Mouse (Mus musculus) neural tube, embryonic 15.5 days (tissue): ENCODE data around the gene 4933405L10Rik. TPM values are rescaled to one million over a fixed set of nuclear protein-coding genes. Genes with fewer than 3 reads are reported as not detected.

Experiments
- ATAC-seq: fragments of 200-750 bp; cut with Nextera tagmentation; 2 replicates; pipeline ENCODE4 v1.8.0; 2017; ENCODE audit warnings: mild to moderate bottlenecking, moderate TSS enrichment, moderate library complexity; ENCODE audit not compliant: low FRiP score
- H3K27ac ChIP-seq: fragments of 300-500 bp; sonication (generic); replicated peaks from 2 replicates; pipeline ENCODE4 v1.5.1; 2015; ENCODE audit warnings: mild to moderate bottlenecking, inconsistent platforms
- H3K27me3 ChIP-seq: fragments of 300-500 bp; sonication (generic); replicated peaks from 2 replicates; pipeline ENCODE4 v1.6.1; 2015; ENCODE audit warnings: inconsistent platforms
- H3K36me3 ChIP-seq: fragments of 300-500 bp; sonication (generic); 2 replicates; pipeline ENCODE4 v1.6.1; 2015; ENCODE audit warnings: inconsistent platforms
- H3K4me1 ChIP-seq: fragments of 300-500 bp; sonication (generic); 2 replicates; pipeline ENCODE4 v1.6.1; 2015; ENCODE audit warnings: inconsistent platforms
- H3K4me2 ChIP-seq: fragments of 300-500 bp; sonication (generic); 2 replicates; pipeline ENCODE4 v1.6.1; 2015; ENCODE audit warnings: inconsistent platforms, mild to moderate bottlenecking, moderate library complexity
- H3K4me3 ChIP-seq: fragments of 300-500 bp; sonication (generic); replicated peaks from 2 replicates; pipeline ENCODE4 v1.5.1; 2015; ENCODE audit warnings: mild to moderate bottlenecking, inconsistent platforms
- H3K9ac ChIP-seq: fragments of 300-500 bp; sonication (generic); replicated peaks from 2 replicates; pipeline ENCODE4 v1.6.1; 2015; ENCODE audit warnings: mild to moderate bottlenecking, inconsistent platforms
- H3K9me3 ChIP-seq: fragments of 300-500 bp; sonication (generic); replicated peaks from 2 replicates; pipeline ENCODE4 v1.6.1; 2016; ENCODE audit warnings: inconsistent platforms
- WGBS: fragments of 180-500 bp; shearing (Covaris S2); methylation state at CpG from one replicate; pipeline ENCODE4 v1.1.7; 2015; ENCODE audit warnings: mixed read lengths; 5-methylcytosine and 5-hydroxymethylcytosine counted together
- polyA plus RNA-seq: library from polyadenylated mRNA; unstranded; fragments of >200 nt; fragmentation: Nextera tagmentation; extraction: Ambion mirVana; gene quantifications from 2 replicates; pipeline ENCODE4 v1.2.1, GENCODE M21; 2015

Gene 4933405L10Rik
- polyA plus RNA-seq, 1 experiment from 2014 or later = 0.35 TPM

- Histone ChIP-seq H3K27me3 (no peaks in the 10 kb centered on the region), H3K4me2 (peak overlapping the region; percentile 96), H3K36me3 (peaks cover 25% of the 10 kb centered on the region), H3K9ac (0 out of 2 replicates have a peak overlapping the region, but pooled peaks have one; percentile 14), H3K9me3 (no peaks in the 10 kb centered on the region), H3K4me1 (peaks cover 47% of the 10 kb centered on the region), H3K27ac (no peak overlapping the region), H3K4me3 (0 out of 2 replicates have a peak overlapping the region, but pooled peaks have one; percentile 73)
- ATAC-seq = no peak
- WGBS = 94% methylated on average over 24 of the region's 24 CpGs
Observed at GRCm38 (mm10) chr8:105702731-105703415, 4.6 kb upstream of the 4933405L10Rik start.

- Histone ChIP-seq H3K9me3 (no peaks in the 10 kb centered on the region), H3K4me3 (no peak overlapping the region), H3K36me3 (peaks cover 16% of the 10 kb centered on the region), H3K4me1 (peaks cover 51% of the 10 kb centered on the region), H3K27ac (no peak overlapping the region), H3K27me3 (no peaks in the 10 kb centered on the region), H3K9ac (no peak overlapping the region), H3K4me2 (no peak overlapping the region)
- no peak for ATAC-seq
- 94% methylated on average over 34 of the region's 34 CpGs for WGBS
Observed at GRCm38 (mm10) chr8:105704146-105704812, 3.2 kb upstream of the 4933405L10Rik start.

- Histone ChIP-seq H3K27me3 (no peaks in the 10 kb centered on the region), H3K4me2 (no peak overlapping the region), H3K4me1 (peaks cover 44% of the 10 kb centered on the region), H3K9me3 (no peaks in the 10 kb centered on the region), H3K27ac (no peak overlapping the region), H3K9ac (no peak overlapping the region), H3K36me3 (peaks cover 16% of the 10 kb centered on the region), H3K4me3 (no peak overlapping the region)
- no peak for ATAC-seq
- 96% methylated on average over 6 of the region's 6 CpGs for WGBS
Observed at GRCm38 (mm10) chr8:105704955-105705354, 2.5 kb upstream of the 4933405L10Rik start.

- no peaks in the 10 kb centered on the region for H3K9me3 ChIP-seq
- peak overlapping the region; percentile 99; the same call in 1 of the 2 replicates for H3K4me2 ChIP-seq
- ATAC-seq = no peak
- H3K27me3 ChIP-seq = no peaks in the 10 kb centered on the region
- H3K4me1 ChIP-seq = peaks cover 38% of the 10 kb centered on the region
- WGBS = 83% methylated on average over 12 of the region's 12 CpGs
- no peak overlapping the region for H3K27ac ChIP-seq
- H3K9ac ChIP-seq = no peak overlapping the region
- peaks cover 16% of the 10 kb centered on the region for H3K36me3 ChIP-seq
- H3K4me3 ChIP-seq = no peak overlapping the region
Observed at GRCm38 (mm10) chr8:105706426-105706825, 1.0 kb upstream of the 4933405L10Rik start.

GRCm38 (mm10) chr8:105708675-105709074, 1.2 kb downstream of the 4933405L10Rik start:
- H3K9me3 ChIP-seq = no peaks in the 10 kb centered on the region
- no peak overlapping the region for H3K4me2 ChIP-seq
- H3K4me3 ChIP-seq = 0 out of 2 replicates have a peak overlapping the region, but pooled peaks have one; percentile 81
- H3K27me3 ChIP-seq = no peaks in the 10 kb centered on the region
- peaks cover 20% of the 10 kb centered on the region for H3K4me1 ChIP-seq
- no peak overlapping the region for H3K9ac ChIP-seq
- no peak overlapping the region for H3K27ac ChIP-seq
- WGBS = 97% methylated on average over 8 of the region's 8 CpGs
- 0 out of 2 replicates have a peak, but pooled peaks cover 8% of the 10 kb centered on the region for H3K36me3 ChIP-seq
- no peak for ATAC-seq

- H3K9ac ChIP-seq = no peak overlapping the region
- peaks cover 20% of the 10 kb centered on the region for H3K4me1 ChIP-seq
- no peak overlapping the region for H3K4me3 ChIP-seq
- 0 out of 2 replicates have a peak, but pooled peaks cover 2% of the 10 kb centered on the region for H3K36me3 ChIP-seq
- 81% methylated on average over 14 of the region's 14 CpGs for WGBS
- no peak overlapping the region for H3K4me2 ChIP-seq
- ATAC-seq = no peak
- no peaks in the 10 kb centered on the region for H3K27me3 ChIP-seq
- H3K27ac ChIP-seq = no peak overlapping the region
- no peaks in the 10 kb centered on the region for H3K9me3 ChIP-seq
Observed at GRCm38 (mm10) chr8:105709317-105709716, 1.9 kb downstream of the 4933405L10Rik start.

GRCm38 (mm10) chr8:105712286-105712685, 4.8 kb downstream of the 4933405L10Rik start:
- H3K36me3 ChIP-seq = peaks cover 13% of the 10 kb centered on the region
- no peak overlapping the region for H3K4me2 ChIP-seq
- no peak overlapping the region for H3K4me3 ChIP-seq
- ATAC-seq = no peak
- WGBS = 88% methylated on average over 3 of the region's 3 CpGs
- peaks cover 9% of the 10 kb centered on the region for H3K4me1 ChIP-seq
- no peaks in the 10 kb centered on the region for H3K9me3 ChIP-seq
- H3K9ac ChIP-seq = no peak overlapping the region
- no peaks in the 10 kb centered on the region for H3K27me3 ChIP-seq
- no peak overlapping the region for H3K27ac ChIP-seq

- ATAC-seq = 0 out of 2 replicates have a peak, but pooled peaks have one; percentile 12
- no peak overlapping the region for H3K27ac ChIP-seq
- H3K4me1 ChIP-seq = no peaks in the 10 kb centered on the region
- H3K36me3 ChIP-seq = peaks cover 14% of the 10 kb centered on the region
- WGBS = 6% methylated on average over 3 of the region's 3 CpGs
- no peak overlapping the region for H3K9ac ChIP-seq
- H3K4me2 ChIP-seq = no peak overlapping the region
- H3K9me3 ChIP-seq = no peaks in the 10 kb centered on the region
- no peak overlapping the region for H3K4me3 ChIP-seq
- no peaks in the 10 kb centered on the region for H3K27me3 ChIP-seq
Observed at GRCm38 (mm10) chr8:105714139-105714538, 6.7 kb downstream of the 4933405L10Rik start.

- H3K4me2 ChIP-seq = no peak overlapping the region
- H3K36me3 ChIP-seq = peaks cover 14% of the 10 kb centered on the region
- no peak overlapping the region for H3K27ac ChIP-seq
- no peak overlapping the region for H3K4me3 ChIP-seq
- no peaks in the 10 kb centered on the region for H3K27me3 ChIP-seq
- H3K4me1 ChIP-seq = no peaks in the 10 kb centered on the region
- 84% methylated on average over 6 of the region's 6 CpGs for WGBS
- no peak overlapping the region for H3K9ac ChIP-seq
- no peak for ATAC-seq
- H3K9me3 ChIP-seq = no peaks in the 10 kb centered on the region
Observed at GRCm38 (mm10) chr8:105715042-105715441, 7.6 kb downstream of the 4933405L10Rik start.

- Histone ChIP-seq H3K27me3 (no peaks in the 10 kb centered on the region), H3K27ac (no peak overlapping the region), H3K4me3 (no peak overlapping the region), H3K9ac (no peak overlapping the region), H3K9me3 (no peaks in the 10 kb centered on the region), H3K4me1 (no peaks in the 10 kb centered on the region), H3K36me3 (peaks cover 21% of the 10 kb centered on the region), H3K4me2 (no peak overlapping the region)
- 95% methylated on average over 15 of the region's 15 CpGs for WGBS
- no peak for ATAC-seq
Observed at GRCm38 (mm10) chr8:105716302-105716945, 9.0 kb downstream of the 4933405L10Rik start.

GRCm38 (mm10) chr8:105719637-105720036, 12.2 kb downstream of the 4933405L10Rik start:
- H3K9ac ChIP-seq = no peak overlapping the region
- H3K36me3 ChIP-seq = peaks cover 36% of the 10 kb centered on the region
- no peak overlapping the region for H3K27ac ChIP-seq
- H3K27me3 ChIP-seq = no peaks in the 10 kb centered on the region
- ATAC-seq = no peak
- 93% methylated on average over 4 of the region's 4 CpGs for WGBS
- no peaks in the 10 kb centered on the region for H3K4me1 ChIP-seq
- H3K4me3 ChIP-seq = no peak overlapping the region
- H3K9me3 ChIP-seq = no peaks in the 10 kb centered on the region
- H3K4me2 ChIP-seq = no peak overlapping the region
